Mouse (Mus musculus): ENCODE measurements at regions not wholly inside any gene's neighbourhood (a gene's known extent, or its start where the extent isn't known, plus 50 kb on each side); places are given as distances from the start of the nearest gene placed in this dataset.
"Not testable (repeated sequence)": the region's sequence is repeated elsewhere in the genome, so short reads cannot be mapped to it uniquely, and the experiment has no call there.

- TF ChIP-seq CTCF (conservative IDR thresholded peaks at IDR 0.05; ENCODE audit: insufficient read depth, insufficient read length, low read depth, low read length); POLR2A (IDR thresholded peaks at IDR 0.05; ENCODE audit: low read depth, low read length): not testable (repeated sequence)
Observed at GRCm38 (mm10) chr6:69814373-69814772, 977.7 kb downstream of the Rpia start.

Data from kidney, adult 2 months (tissue).